Mouse (Mus musculus): ENCODE results near the gene Depp1.

GRCm38 (mm10) chr6:116639663-116640062, 10.7 kb upstream of the Depp1 start:
- no peak for TF ChIP-seq POLR2A (IDR thresholded peaks at IDR 0.05; ENCODE audit: borderline replicate concordance, low read depth, low read length)
- TF ChIP-seq CTCF (IDR thresholded peaks at IDR 0.05; ENCODE audit: low read depth, low read length), result no peak
